Mouse (Mus musculus) heart, embryonic 12.5 days (tissue): Measurements from ENCODE around the gene Cmtm2a. TPM values are rescaled to one million over a fixed set of nuclear protein-coding genes. Genes with fewer than 3 reads are reported as not detected.
A peak's percentile ranks its signal among the peaks of the same experiment; 100 is the strongest.
"Not testable (repeated sequence)": the region's sequence is repeated elsewhere in the genome, so short reads cannot be mapped to it uniquely, and the experiment has no call there.

ENCODE experiments used
- ATAC-seq: fragments of 200-750 bp; cut with Nextera tagmentation; 2 replicates; pipeline ENCODE4 v1.8.0; 2017; ENCODE audit warnings: moderate TSS enrichment, moderate library complexity; ENCODE audit not compliant: insufficient number of reproducible peaks, low FRiP score
- H3K27ac ChIP-seq: fragments of 300-500 bp; sonication (generic); 2 replicates; pipeline ENCODE4 v1.5.1; 2016; ENCODE audit warnings: mild to moderate bottlenecking, moderate library complexity; ENCODE audit not compliant: poor library complexity, severe bottlenecking
- H3K27me3 ChIP-seq: fragments of 300-500 bp; sonication (generic); replicated peaks from 2 replicates; pipeline ENCODE4 v1.6.1; 2016; ENCODE audit warnings: mild to moderate bottlenecking, moderate library complexity
- H3K36me3 ChIP-seq: fragments of 300-500 bp; sonication (generic); 2 replicates; pipeline ENCODE4 v1.6.1; 2016; ENCODE audit warnings: mild to moderate bottlenecking, moderate library complexity
- H3K4me1 ChIP-seq: fragments of 300-500 bp; sonication (generic); replicated peaks from 2 replicates; pipeline ENCODE4 v1.6.1; 2016; ENCODE audit warnings: mild to moderate bottlenecking
- H3K4me2 ChIP-seq: fragments of 300-500 bp; sonication (generic); 2 replicates; pipeline ENCODE4 v1.6.1; 2016; ENCODE audit warnings: mild to moderate bottlenecking, moderate library complexity
- H3K4me3 ChIP-seq: fragments of 300-500 bp; sonication (generic); 2 replicates; pipeline ENCODE4 v1.5.1; 2016; ENCODE audit warnings: mild to moderate bottlenecking
- H3K9ac ChIP-seq: fragments of 300-500 bp; sonication (generic); 2 replicates; pipeline ENCODE4 v1.6.1; 2016; ENCODE audit warnings: mild to moderate bottlenecking, moderate library complexity
- H3K9me3 ChIP-seq: fragments of 300-500 bp; sonication (generic); replicated peaks from 2 replicates; pipeline ENCODE4 v1.6.1; 2016; ENCODE audit warnings: mild to moderate bottlenecking, moderate library complexity
- WGBS: fragments of 180-500 bp; shearing (Covaris S2); methylation state at CpG from one replicate; pipeline ENCODE4 v1.1.7; 2016; 5-methylcytosine and 5-hydroxymethylcytosine counted together
- polyA plus RNA-seq: library from polyadenylated mRNA; unstranded; fragments of >200 nt; fragmentation: Nextera tagmentation; extraction: Ambion mirVana; gene quantifications from 2 replicates; pipeline ENCODE4 v1.2.1, GENCODE M21; 2016

Cmtm2a gene
- not detected in 2 replicates for polyA plus RNA-seq

GRCm38 (mm10) chr8:104293081-104293480 lies at the start of gene Cmtm2a:
Cmtm2a (minus strand) TSS chr8:104293181.
- not testable (repeated sequence) for H3K4me3 ChIP-seq, H3K9me3 ChIP-seq, H3K9ac ChIP-seq, H3K4me1 ChIP-seq, H3K36me3 ChIP-seq, H3K27ac ChIP-seq, H3K27me3 ChIP-seq, ATAC-seq, H3K4me2 ChIP-seq
- WGBS, result 84% methylated on average over 12 of the region's 12 CpGs

DNA sequence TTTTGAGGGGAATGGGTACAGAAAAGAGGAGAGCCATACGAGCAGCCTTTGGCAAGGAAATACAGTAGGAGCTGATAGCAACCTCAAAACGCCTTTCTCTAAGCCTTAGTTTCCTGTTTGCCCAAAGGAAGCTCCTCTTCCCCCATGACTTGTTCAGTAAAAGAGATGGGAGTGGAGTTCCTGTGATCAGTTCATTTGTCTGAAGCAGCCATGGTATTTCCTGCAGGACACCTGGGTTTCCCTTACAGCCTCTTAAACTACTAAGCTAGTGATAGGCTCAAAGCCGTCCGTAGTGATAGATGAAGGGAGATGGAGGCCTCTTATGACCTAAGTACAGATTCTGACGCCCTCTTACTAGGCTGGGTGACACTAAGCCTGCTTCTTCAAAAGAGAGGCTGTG lies 49.4 kb upstream of the Cmtm2a start:
- ATAC-seq, result no peak
- WGBS, result 54% methylated on average over 5 of the region's 5 CpGs
- H3K4me3 ChIP-seq, result no peak overlapping the region
- no peaks in the 10 kb centered on the region for H3K9me3 ChIP-seq
- H3K4me2 ChIP-seq, result no peak overlapping the region; the same call in 1 of the 2 replicates
- peaks cover 31% of the 10 kb centered on the region for H3K36me3 ChIP-seq
- no peaks in the 10 kb centered on the region for H3K27me3 ChIP-seq
- no peak overlapping the region for H3K27ac ChIP-seq
- peaks cover 35% of the 10 kb centered on the region for H3K4me1 ChIP-seq
- no peak overlapping the region for H3K9ac ChIP-seq

DNA sequence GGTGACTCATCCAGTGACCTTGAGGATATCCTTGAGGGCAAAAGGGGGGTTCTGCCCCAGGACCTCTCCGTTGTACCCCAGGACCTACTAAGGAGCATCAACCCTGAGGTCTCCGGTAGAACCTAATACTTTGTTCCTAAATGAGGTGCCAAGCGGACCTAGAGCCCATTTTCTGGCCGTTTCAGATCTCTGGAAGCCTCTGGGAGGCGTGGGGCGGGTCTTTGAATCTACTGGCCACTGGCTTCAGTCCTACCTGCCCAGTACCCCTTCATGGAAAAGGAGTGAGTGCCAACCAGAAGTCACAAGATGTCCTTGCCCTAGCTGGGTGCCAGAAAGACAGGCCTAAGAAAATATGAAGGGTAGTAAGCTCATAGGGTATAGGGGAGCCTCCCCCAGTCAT lies 48.7 kb upstream of the Cmtm2a start:
- no peak for ATAC-seq
- Histone ChIP-seq H3K27ac (peak overlapping the region; percentile 35; the same call in 1 of the 2 replicates), H3K27me3 (no peaks in the 10 kb centered on the region), H3K4me2 (peak overlapping the region; percentile 88), H3K4me1 (peaks cover 29% of the 10 kb centered on the region), H3K9me3 (no peaks in the 10 kb centered on the region), H3K4me3 (peak overlapping the region; percentile 65), H3K36me3 (peaks cover 25% of the 10 kb centered on the region), H3K9ac (peak overlapping the region; percentile 93)
- 46% methylated on average over 6 of the region's 6 CpGs for WGBS

DNA sequence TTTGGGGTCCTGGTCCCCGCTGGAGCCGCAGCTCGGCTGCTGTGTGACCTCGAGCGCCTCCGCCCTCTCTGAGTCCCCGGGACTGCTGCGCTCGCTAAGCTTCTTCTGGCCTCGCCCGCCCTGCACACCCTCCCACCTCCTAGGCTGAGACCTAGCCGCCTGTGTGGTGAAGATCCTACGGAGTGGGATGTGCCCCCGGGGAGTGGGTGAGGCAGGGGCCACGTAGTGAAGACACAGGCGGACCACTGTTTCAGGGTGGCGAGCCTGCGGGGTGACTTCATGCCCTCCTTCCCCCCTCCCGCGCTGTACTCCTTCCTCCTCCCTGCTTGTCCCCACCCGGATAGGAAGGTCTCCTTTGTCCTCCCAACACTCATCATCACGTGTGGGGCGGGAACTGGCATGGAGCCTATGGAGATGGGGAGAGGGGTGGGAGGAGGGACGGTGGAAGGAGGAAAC lies 48.2 kb upstream of the Cmtm2a start:
- no peaks in the 10 kb centered on the region for H3K27me3 ChIP-seq
- peak overlapping the region; percentile 88 for H3K4me2 ChIP-seq
- peak overlapping the region; percentile 65 for H3K4me3 ChIP-seq
- WGBS, result 1% methylated on average over 24 of the region's 24 CpGs
- H3K9ac ChIP-seq, result peak overlapping the region; percentile 93
- peaks cover 20% of the 10 kb centered on the region for H3K36me3 ChIP-seq
- peaks cover 23% of the 10 kb centered on the region for H3K4me1 ChIP-seq
- no peaks in the 10 kb centered on the region for H3K9me3 ChIP-seq
- peak overlapping the region; percentile 91 for H3K27ac ChIP-seq
- peak; percentile 79 for ATAC-seq

GRCm38 (mm10) chr8:104340233-104341105 lies 47.5 kb upstream of the Cmtm2a start:
- H3K27me3 ChIP-seq, result no peaks in the 10 kb centered on the region
- H3K4me2 ChIP-seq, result peak overlapping the region; percentile 88
- peak overlapping the region; percentile 65 for H3K4me3 ChIP-seq
- peak; percentile 79 for ATAC-seq
- peak overlapping the region; percentile 91 for H3K27ac ChIP-seq
- H3K4me1 ChIP-seq, result peaks cover 22% of the 10 kb centered on the region
- H3K36me3 ChIP-seq, result peaks cover 13% of the 10 kb centered on the region
- peak overlapping the region; percentile 93 for H3K9ac ChIP-seq
- no peaks in the 10 kb centered on the region for H3K9me3 ChIP-seq
- WGBS, result under 1% methylated on average over 48 of the region's 54 CpGs

- Histone ChIP-seq H3K4me2 (peak overlapping the region; percentile 88), H3K4me3 (peak overlapping the region; percentile 65), H3K4me1 (peaks cover 22% of the 10 kb centered on the region), H3K36me3 (peaks cover 7% of the 10 kb centered on the region), H3K9ac (peak overlapping the region; percentile 93), H3K27me3 (no peaks in the 10 kb centered on the region), H3K9me3 (no peaks in the 10 kb centered on the region), H3K27ac (peak overlapping the region; percentile 91)
- no peak; the same call in 1 of the 2 replicates for ATAC-seq
- 1% methylated on average over 6 of the region's 6 CpGs for WGBS
Measured at GRCm38 (mm10) chr8:104339983-104340232, 46.9 kb upstream of the Cmtm2a start.

- H3K27ac ChIP-seq, result peak within 1 kb of the TSS; percentile 91
- peaks cover 20% of the 10 kb centered on the region for H3K4me1 ChIP-seq
- H3K9ac ChIP-seq, result peak within 1 kb of the TSS; percentile 93
- no peaks in the 10 kb centered on the region for H3K27me3 ChIP-seq
- WGBS, result 22% methylated on average over 15 of the region's 18 CpGs
- peaks cover 2% of the 10 kb centered on the region for H3K36me3 ChIP-seq
- ATAC-seq, result no peak
- H3K9me3 ChIP-seq, result no peaks in the 10 kb centered on the region
- peak within 1 kb of the TSS; percentile 88 for H3K4me2 ChIP-seq
- peak within 1 kb of the TSS; percentile 65 for H3K4me3 ChIP-seq
Measured at GRCm38 (mm10) chr8:104339229-104339982, 46.4 kb upstream of the Cmtm2a start, which contains the start of gene Cmtm3. Cmtm3 (plus strand) TSS chr8:104339410.

- ATAC-seq, result no peak
- Histone ChIP-seq H3K9ac (no peak overlapping the region), H3K27me3 (no peaks in the 10 kb centered on the region), H3K4me3 (no peak overlapping the region), H3K27ac (no peak overlapping the region), H3K4me1 (peaks cover 13% of the 10 kb centered on the region; the same call in 1 of the 2 replicates), H3K36me3 (no peaks in the 10 kb centered on the region), H3K9me3 (no peaks in the 10 kb centered on the region), H3K4me2 (no peak overlapping the region)
- WGBS, result 46% methylated on average over 3 of the region's 3 CpGs
Measured at GRCm38 (mm10) chr8:104337890-104338289, 44.9 kb upstream of the Cmtm2a start.

- WGBS, result 80% methylated on average over 1 of the region's 1 CpGs
- H3K27ac ChIP-seq, result no peak overlapping the region
- H3K9me3 ChIP-seq, result no peaks in the 10 kb centered on the region
- no peak overlapping the region for H3K4me3 ChIP-seq
- no peaks in the 10 kb centered on the region for H3K27me3 ChIP-seq
- no peak for ATAC-seq
- no peak overlapping the region for H3K4me2 ChIP-seq
- H3K36me3 ChIP-seq, result no peaks in the 10 kb centered on the region
- peaks cover 9% of the 10 kb centered on the region; the same call in 1 of the 2 replicates for H3K4me1 ChIP-seq
- H3K9ac ChIP-seq, result no peak overlapping the region
Measured at GRCm38 (mm10) chr8:104336806-104337205, 43.8 kb upstream of the Cmtm2a start.

DNA sequence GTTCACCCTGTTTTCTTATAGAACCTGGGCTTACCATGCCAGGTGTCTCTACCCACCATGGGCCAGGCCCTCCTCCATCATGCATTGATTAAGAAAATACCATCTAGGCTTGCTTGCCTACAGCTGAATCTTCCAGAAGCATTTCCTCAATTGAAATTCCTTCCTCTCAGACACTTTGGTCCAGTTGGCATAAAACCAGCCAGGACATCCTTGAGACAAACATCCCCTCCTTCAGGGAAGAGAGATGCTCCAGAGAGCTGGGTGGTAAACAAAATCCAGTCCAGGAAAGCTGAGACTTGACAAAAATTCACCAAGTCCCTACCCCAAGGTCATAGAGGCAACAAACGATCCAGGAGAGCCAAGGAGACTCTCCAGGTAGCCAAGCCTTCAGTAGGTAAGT lies 41.2 kb upstream of the Cmtm2a start:
- H3K9me3 ChIP-seq, result no peaks in the 10 kb centered on the region
- no peaks in the 10 kb centered on the region for H3K36me3 ChIP-seq
- ATAC-seq, result no peak
- no peak overlapping the region for H3K9ac ChIP-seq
- H3K4me3 ChIP-seq, result no peak overlapping the region
- H3K27me3 ChIP-seq, result no peaks in the 10 kb centered on the region
- WGBS, result 77% methylated on average over 1 of the region's 1 CpGs
- H3K4me1 ChIP-seq, result no peaks in the 10 kb centered on the region
- H3K4me2 ChIP-seq, result no peak overlapping the region
- no peak overlapping the region for H3K27ac ChIP-seq

DNA sequence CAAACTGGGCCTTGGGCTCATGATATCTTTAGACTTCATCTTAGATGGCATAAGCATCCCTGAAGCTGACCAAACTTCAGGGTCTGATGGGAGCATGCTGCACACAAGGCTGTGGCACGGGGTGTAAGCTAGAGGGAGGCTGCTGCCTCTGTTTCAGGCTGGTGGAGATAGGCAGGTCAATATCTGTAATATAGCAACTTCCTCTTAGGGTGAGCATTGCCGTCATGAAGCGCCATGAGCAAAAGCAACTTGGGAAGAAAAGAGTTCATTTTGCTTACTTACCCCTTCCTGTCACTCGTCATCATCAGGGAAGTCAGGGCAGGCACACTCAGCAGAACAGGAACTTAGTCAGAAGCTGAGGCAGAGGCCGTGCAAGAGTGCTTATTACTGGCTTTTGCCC lies 40.8 kb upstream of the Cmtm2a start:
- no peak overlapping the region for H3K4me3 ChIP-seq
- no peaks in the 10 kb centered on the region for H3K4me1 ChIP-seq
- ATAC-seq, result no peak
- H3K9me3 ChIP-seq, result no peaks in the 10 kb centered on the region
- H3K36me3 ChIP-seq, result no peaks in the 10 kb centered on the region
- no peak overlapping the region for H3K4me2 ChIP-seq
- WGBS, result 57% methylated on average over 5 of the region's 5 CpGs
- no peak overlapping the region for H3K27ac ChIP-seq
- no peaks in the 10 kb centered on the region for H3K27me3 ChIP-seq
- no peak overlapping the region for H3K9ac ChIP-seq
